Mouse (Mus musculus) ES-E14 (cell line): Measurements from ENCODE around the gene Tnpo2.

ENCODE experiments used
- CHD2 ChIP-seq: IDR thresholded peaks from 2 replicates; pipeline ENCODE4 v1.6.1; 2014; ENCODE audit warnings: mild to moderate bottlenecking, low read depth, low read length, inconsistent platforms
- HCFC1 ChIP-seq: IDR thresholded peaks from 2 replicates; pipeline ENCODE4 v1.6.1; 2012; ENCODE audit warnings: low read length, inconsistent platforms, borderline replicate concordance; ENCODE audit not compliant: insufficient read depth
- MAFK ChIP-seq: IDR thresholded peaks from 2 replicates; pipeline ENCODE4 v1.6.1; 2014; ENCODE audit warnings: mild to moderate bottlenecking, low read depth, low read length, inconsistent platforms; ENCODE audit not compliant: insufficient read depth
- ZC3H11A ChIP-seq: IDR thresholded peaks from 2 replicates; pipeline ENCODE4 v1.6.1; 2012; ENCODE audit warnings: low read depth, mild to moderate bottlenecking, inconsistent platforms, low read length, borderline replicate concordance
- ZNF384 ChIP-seq: IDR thresholded peaks from 2 replicates; pipeline ENCODE4 v1.6.1; 2012; ENCODE audit warnings: low read depth, low read length, inconsistent platforms

GRCm38 (mm10) chr8:85032622-85033311 lies 3.9 kb upstream of the Tnpo2 start:
- TF ChIP-seq CHD2: no peak
- TF ChIP-seq MAFK: no peak
- no peak for TF ChIP-seq ZNF384
- no peak for TF ChIP-seq HCFC1
- TF ChIP-seq ZC3H11A: no peak
